Mouse (Mus musculus) gonadal fat pad, adult 2 months (tissue): ENCODE data around the gene Trip12. TPM values are rescaled to one million over a fixed set of nuclear protein-coding genes. Genes with fewer than 3 reads are reported as not detected.

Experiments used
- polyA plus RNA-seq: library from polyadenylated mRNA; depleted of rRNA; stranded (reverse); fragments of >200 nt; gene quantifications from 2 replicates; pipeline ENCODE4 v1.2.3, GENCODE M21; 2012; rRNA removed

Gene Trip12
- polyA plus RNA-seq, 1 experiment: 42.9 TPM

Other genes starting within 250 kb of the Trip12 start
- 3.3 and 5.5 TPM in 2 replicates for gene Dner, start 144.3 kb downstream of the Trip12 start, polyA plus RNA-seq
- gene Fbxo36, start 675 bp downstream of the Trip12 start, polyA plus RNA-seq: 24.8 and 25.9 TPM in 2 replicates
- 0.38 and 0.57 TPM in 2 replicates for gene Slc16a14, start 94.6 kb upstream of the Trip12 start, polyA plus RNA-seq